Mouse (Mus musculus) limb, embryonic 15.5 days (tissue): ENCODE data around the gene Agpat2. TPM values are rescaled to one million over a fixed set of nuclear protein-coding genes. Genes with fewer than 3 reads are reported as not detected.

Source experiments
- ATAC-seq: fragments of 200-750 bp; cut with Nextera tagmentation; 2 replicates; pipeline ENCODE4 v1.8.0; 2017; ENCODE audit warnings: low read depth, moderate TSS enrichment; ENCODE audit not compliant: insufficient number of reproducible peaks, low FRiP score, low TSS enrichment
- H3K27ac ChIP-seq: fragments of 300-500 bp; sonication (generic); 2 replicates; pipeline ENCODE4 v1.5.1; 2015; ENCODE audit warnings: moderate library complexity, mild to moderate bottlenecking, inconsistent platforms
- H3K27me3 ChIP-seq: fragments of 300-500 bp; sonication (generic); 2 replicates; pipeline ENCODE4 v1.6.1; 2015; ENCODE audit warnings: inconsistent platforms
- H3K36me3 ChIP-seq: fragments of 300-500 bp; sonication (generic); 2 replicates; pipeline ENCODE4 v1.6.1; 2015; ENCODE audit warnings: inconsistent platforms
- H3K4me1 ChIP-seq: fragments of 300-500 bp; sonication (generic); 2 replicates; pipeline ENCODE4 v1.6.1; 2015; ENCODE audit warnings: inconsistent platforms
- H3K4me2 ChIP-seq: fragments of 300-500 bp; sonication (generic); 2 replicates; pipeline ENCODE4 v1.6.1; 2015; ENCODE audit warnings: mild to moderate bottlenecking, inconsistent platforms
- H3K4me3 ChIP-seq: fragments of 300-500 bp; sonication (generic); 2 replicates; pipeline ENCODE4 v1.5.1; 2015; ENCODE audit warnings: mild to moderate bottlenecking, inconsistent platforms
- H3K9ac ChIP-seq: fragments of 300-500 bp; sonication (generic); 2 replicates; pipeline ENCODE4 v1.6.1; 2015; ENCODE audit warnings: inconsistent platforms
- H3K9me3 ChIP-seq: fragments of 300-500 bp; sonication (generic); 2 replicates; pipeline ENCODE4 v1.6.1; 2016; ENCODE audit warnings: inconsistent platforms
- WGBS: fragments of 180-500 bp; shearing (Covaris S2); methylation state at CpG from one replicate; pipeline ENCODE4 v1.1.7; 2015; 5-methylcytosine and 5-hydroxymethylcytosine counted together
- polyA plus RNA-seq: library from polyadenylated mRNA; unstranded; fragments of >200 nt; fragmentation: Nextera tagmentation; extraction: Ambion mirVana; gene quantifications from 2 replicates; pipeline ENCODE4 v1.2.1, GENCODE M21; 2015

Agpat2 gene
- polyA plus RNA-seq, 1 experiment from 2014 or later = 36.3 TPM

GRCm38 (mm10) chr2:26603159-26603558, 1.1 kb downstream of the Agpat2 start:
- Histone ChIP-seq H3K9me3 (no peaks in the 10 kb centered on the region), H3K4me1 (peaks cover 33% of the 10 kb centered on the region), H3K27me3 (no peaks in the 10 kb centered on the region), H3K4me3 (peak overlapping the region; percentile 74), H3K36me3 (no peaks in the 10 kb centered on the region), H3K4me2 (peak overlapping the region; percentile 87), H3K27ac (0 out of 2 replicates have a peak overlapping the region, but pooled peaks have one; percentile 87), H3K9ac (peak overlapping the region; percentile 69; the same call in 1 of the 2 replicates)
- ATAC-seq = no peak
- WGBS = 7% methylated on average over 6 of the region's 6 CpGs

GRCm38 (mm10) chr2:26602631-26603030, 1.6 kb downstream of the Agpat2 start:
- H3K9me3 ChIP-seq = no peaks in the 10 kb centered on the region
- H3K4me3 ChIP-seq = peak overlapping the region; percentile 74; the same call in 1 of the 2 replicates
- peak overlapping the region; percentile 87 for H3K4me2 ChIP-seq
- WGBS = 78% methylated on average over 5 of the region's 5 CpGs
- no peaks in the 10 kb centered on the region for H3K36me3 ChIP-seq
- peaks cover 33% of the 10 kb centered on the region for H3K4me1 ChIP-seq
- H3K27me3 ChIP-seq = no peaks in the 10 kb centered on the region
- no peak overlapping the region for H3K9ac ChIP-seq
- no peak for ATAC-seq
- no peak overlapping the region for H3K27ac ChIP-seq

GRCm38 (mm10) chr2:26601595-26601994, 2.6 kb downstream of the Agpat2 start:
- 93% methylated on average over 1 of the region's 1 CpGs for WGBS
- H3K27me3 ChIP-seq = no peaks in the 10 kb centered on the region
- H3K9me3 ChIP-seq = no peaks in the 10 kb centered on the region
- no peak overlapping the region for H3K27ac ChIP-seq
- no peak overlapping the region for H3K4me3 ChIP-seq
- no peak for ATAC-seq
- H3K4me1 ChIP-seq = peaks cover 25% of the 10 kb centered on the region
- no peak overlapping the region for H3K4me2 ChIP-seq
- no peaks in the 10 kb centered on the region for H3K36me3 ChIP-seq
- H3K9ac ChIP-seq = no peak overlapping the region

GRCm38 (mm10) chr2:26600664-26601063, 3.6 kb downstream of the Agpat2 start:
- no peak overlapping the region for H3K4me2 ChIP-seq
- WGBS = 83% methylated on average over 2 of the region's 2 CpGs
- no peak overlapping the region for H3K27ac ChIP-seq

GRCm38 (mm10) chr2:26599965-26600364, 4.3 kb downstream of the Agpat2 start:
- Histone ChIP-seq H3K36me3 (peaks cover 13% of the 10 kb centered on the region), H3K27me3 (no peaks in the 10 kb centered on the region), H3K4me2 (no peak overlapping the region), H3K4me3 (no peak overlapping the region), H3K9ac (no peak overlapping the region), H3K4me1 (peaks cover 25% of the 10 kb centered on the region), H3K9me3 (no peaks in the 10 kb centered on the region), H3K27ac (no peak overlapping the region)
- no peak for ATAC-seq
- WGBS = 87% methylated on average over 4 of the region's 4 CpGs

More at GRCm38 (mm10) chr2:26600664-26601063, 3.6 kb downstream of the Agpat2 start:
- Histone ChIP-seq H3K4me3 (no peak overlapping the region), H3K9ac (no peak overlapping the region), H3K9me3 (no peaks in the 10 kb centered on the region), H3K4me1 (peaks cover 25% of the 10 kb centered on the region), H3K36me3 (peaks cover 7% of the 10 kb centered on the region), H3K27me3 (no peaks in the 10 kb centered on the region)
- ATAC-seq = no peak

- Histone ChIP-seq H3K36me3 (peaks cover 25% of the 10 kb centered on the region), H3K27ac (no peak overlapping the region), H3K27me3 (no peaks in the 10 kb centered on the region), H3K4me3 (no peak overlapping the region), H3K9me3 (no peaks in the 10 kb centered on the region), H3K4me1 (peaks cover 11% of the 10 kb centered on the region), H3K9ac (no peak overlapping the region), H3K4me2 (no peak overlapping the region)
- ATAC-seq = no peak
- 63% methylated on average over 3 of the region's 3 CpGs for WGBS
Measured at GRCm38 (mm10) chr2:26598462-26598861, 5.8 kb downstream of the Agpat2 start.

DNA sequence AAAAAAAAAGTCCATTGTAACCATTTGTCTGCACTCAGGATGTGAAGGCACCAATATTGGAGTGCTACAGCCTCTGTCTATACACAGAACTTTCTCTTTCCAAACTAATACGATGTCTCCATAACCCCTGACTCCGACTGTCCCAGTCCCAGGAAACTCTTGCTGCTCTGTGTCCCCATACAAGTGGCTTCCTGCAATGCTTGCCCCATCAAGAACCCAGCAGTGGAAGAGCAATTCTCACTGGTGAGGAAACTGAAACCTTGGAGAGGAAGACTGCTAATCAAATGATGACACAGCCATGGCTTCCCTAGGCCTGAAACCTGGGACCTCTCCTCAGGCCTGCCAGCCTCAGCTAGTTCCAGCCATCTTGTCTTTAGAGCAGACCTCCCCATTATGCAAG, 6.4 kb downstream of the Agpat2 start:
- Histone ChIP-seq H3K27me3 (no peaks in the 10 kb centered on the region), H3K4me3 (no peak overlapping the region), H3K4me2 (no peak overlapping the region), H3K9me3 (no peaks in the 10 kb centered on the region), H3K36me3 (peaks cover 32% of the 10 kb centered on the region), H3K27ac (no peak overlapping the region), H3K4me1 (peaks cover 4% of the 10 kb centered on the region), H3K9ac (no peak overlapping the region)
- ATAC-seq = no peak
- 85% methylated on average over 2 of the region's 2 CpGs for WGBS

DNA sequence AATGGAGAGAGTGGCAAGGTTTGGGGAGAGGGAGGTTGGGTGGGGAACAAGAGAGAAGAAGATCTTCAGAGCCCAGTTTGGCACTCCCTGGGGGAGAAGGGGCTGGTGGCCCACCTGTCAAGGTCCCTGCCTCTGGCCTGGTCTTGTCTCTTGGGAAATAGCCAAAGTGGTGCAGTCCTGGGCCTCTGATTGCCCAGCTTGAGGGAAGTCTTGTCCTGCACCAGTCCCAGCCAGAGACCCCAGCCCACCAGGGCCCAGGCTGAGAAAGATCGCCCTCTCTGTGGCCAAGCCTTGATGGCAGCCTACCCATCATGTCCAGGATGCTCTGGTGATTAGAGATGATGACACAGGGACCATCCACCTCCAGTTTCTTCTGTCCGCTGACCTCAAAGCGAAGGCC, 7.3 kb downstream of the Agpat2 start:
- Histone ChIP-seq H3K27ac (no peak overlapping the region), H3K4me2 (no peak overlapping the region), H3K36me3 (peaks cover 40% of the 10 kb centered on the region), H3K27me3 (no peaks in the 10 kb centered on the region), H3K4me3 (no peak overlapping the region), H3K9me3 (no peaks in the 10 kb centered on the region), H3K4me1 (no peaks in the 10 kb centered on the region), H3K9ac (no peak overlapping the region)
- 95% methylated on average over 3 of the region's 3 CpGs for WGBS
- ATAC-seq = no peak

DNA sequence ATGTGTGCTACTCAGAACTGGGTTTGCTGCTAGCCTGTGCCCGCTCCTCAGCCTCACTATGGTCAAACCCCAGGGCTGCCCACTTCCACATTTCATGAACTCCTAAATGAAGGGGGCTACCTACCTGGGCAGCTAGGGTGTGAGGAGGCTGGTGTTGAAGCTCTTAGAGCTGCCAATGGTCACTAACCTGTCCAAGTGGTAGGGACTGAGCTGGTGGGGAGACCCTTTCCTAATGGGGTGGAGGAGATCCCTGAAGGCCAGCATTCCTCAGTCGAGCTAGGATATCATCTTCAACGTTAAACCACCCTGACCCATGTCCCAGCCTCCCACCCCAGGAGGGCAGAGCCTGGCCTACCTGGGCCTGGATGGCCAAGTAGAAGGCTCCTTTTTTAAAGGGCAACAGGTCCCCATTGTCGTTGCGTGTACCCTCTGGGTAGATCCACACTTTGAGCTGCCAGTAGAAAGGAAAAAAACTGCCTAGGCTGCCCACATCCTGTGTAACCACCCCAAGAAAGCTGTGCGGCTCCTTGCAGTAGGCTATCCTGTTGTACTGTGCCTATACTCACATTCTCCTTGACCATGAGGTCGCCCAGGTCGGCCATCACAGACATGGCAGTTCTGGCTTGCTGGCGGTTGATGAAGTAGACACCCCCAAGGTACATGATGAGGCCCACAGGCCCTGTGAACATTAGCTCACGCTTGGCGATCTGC, 8.3 kb downstream of the Agpat2 start:
- H3K27me3 ChIP-seq = no peaks in the 10 kb centered on the region
- no peaks in the 10 kb centered on the region for H3K9me3 ChIP-seq
- H3K4me3 ChIP-seq = no peak overlapping the region
- no peak overlapping the region for H3K27ac ChIP-seq
- 0 out of 2 replicates have a peak, but pooled peaks have one; percentile 41 for ATAC-seq
- 82% methylated on average over 11 of the region's 11 CpGs for WGBS
- no peak overlapping the region for H3K9ac ChIP-seq
- H3K4me1 ChIP-seq = 0 out of 2 replicates have a peak, but pooled peaks cover 7% of the 10 kb centered on the region
- H3K36me3 ChIP-seq = peaks cover 46% of the 10 kb centered on the region
- H3K4me2 ChIP-seq = no peak overlapping the region

- H3K27ac ChIP-seq = no peak overlapping the region
- peaks cover 46% of the 10 kb centered on the region for H3K36me3 ChIP-seq
- no peak overlapping the region for H3K9ac ChIP-seq
- H3K9me3 ChIP-seq = no peaks in the 10 kb centered on the region
- ATAC-seq = no peak; the same call in 1 of the 2 replicates
- no peaks in the 10 kb centered on the region for H3K27me3 ChIP-seq
- H3K4me1 ChIP-seq = 0 out of 2 replicates have a peak, but pooled peaks cover 8% of the 10 kb centered on the region
- 78% methylated on average over 6 of the region's 6 CpGs for WGBS
- no peak overlapping the region for H3K4me3 ChIP-seq
- no peak overlapping the region for H3K4me2 ChIP-seq
Measured at GRCm38 (mm10) chr2:26594934-26595724, 9.1 kb downstream of the Agpat2 start.

GRCm38 (mm10) chr2:26594461-26594933, 9.7 kb downstream of the Agpat2 start:
- no peak for ATAC-seq
- no peak overlapping the region for H3K4me2 ChIP-seq
- 0 out of 2 replicates have a peak, but pooled peaks cover 8% of the 10 kb centered on the region for H3K4me1 ChIP-seq
- H3K27ac ChIP-seq = no peak overlapping the region
- no peak overlapping the region for H3K9ac ChIP-seq
- H3K36me3 ChIP-seq = peaks cover 46% of the 10 kb centered on the region
- WGBS = 86% methylated on average over 7 of the region's 7 CpGs
- no peaks in the 10 kb centered on the region for H3K27me3 ChIP-seq
- no peaks in the 10 kb centered on the region for H3K9me3 ChIP-seq
- no peak overlapping the region for H3K4me3 ChIP-seq

GRCm38 (mm10) chr2:26594022-26594346, 10.2 kb downstream of the Agpat2 start:
- 63% methylated on average over 9 of the region's 9 CpGs for WGBS
- Histone ChIP-seq H3K9me3 (no peaks in the 10 kb centered on the region), H3K27me3 (no peaks in the 10 kb centered on the region), H3K4me1 (0 out of 2 replicates have a peak, but pooled peaks cover 8% of the 10 kb centered on the region), H3K27ac (no peak overlapping the region), H3K9ac (no peak overlapping the region), H3K36me3 (peaks cover 46% of the 10 kb centered on the region), H3K4me3 (no peak overlapping the region), H3K4me2 (no peak overlapping the region)
- ATAC-seq = no peak
